Mouse (Mus musculus) embryonic facial prominence, embryonic 11.5 days (tissue): Measurements from ENCODE around the gene Crybb3. TPM values are rescaled to one million over a fixed set of nuclear protein-coding genes. Genes with fewer than 3 reads are reported as not detected.

Source experiments
- ATAC-seq: fragments of 200-750 bp; cut with Nextera tagmentation; replicated peaks from 2 replicates; pipeline ENCODE4 v1.8.0; 2017; ENCODE audit warnings: low read depth; ENCODE audit not compliant: insufficient number of reproducible peaks, low FRiP score, low TSS enrichment
- DNase-seq: peaks from one replicate; pipeline ENCODE4 v3.0.0-alpha.2; 2015; ENCODE audit warnings: low spot score
- H3K27ac ChIP-seq: fragments of 300-500 bp; sonication (generic); replicated peaks from 2 replicates; pipeline ENCODE4 v1.5.1; 2014; ENCODE audit warnings: mild to moderate bottlenecking, low read depth, low read length, control low read depth
- H3K27me3 ChIP-seq: fragments of 300-500 bp; sonication (generic); 2 replicates; pipeline ENCODE4 v1.6.1; 2014; ENCODE audit warnings: mild to moderate bottlenecking, low read length, moderate library complexity, mixed read lengths; ENCODE audit not compliant: control insufficient read depth, insufficient read depth
- H3K36me3 ChIP-seq: fragments of 300-500 bp; sonication (generic); replicated peaks from 2 replicates; pipeline ENCODE4 v1.6.1; 2014; ENCODE audit warnings: low read depth, mild to moderate bottlenecking, low read length, moderate library complexity, mixed read lengths; ENCODE audit not compliant: control insufficient read depth, insufficient read depth
- H3K4me1 ChIP-seq: fragments of 300-500 bp; sonication (generic); 2 replicates; pipeline ENCODE4 v1.6.1; 2014; ENCODE audit warnings: low read length, mixed read lengths; ENCODE audit not compliant: control insufficient read depth, insufficient read depth
- H3K4me2 ChIP-seq: fragments of 300-500 bp; sonication (generic); 2 replicates; pipeline ENCODE4 v1.6.1; 2014; ENCODE audit warnings: low read depth, mild to moderate bottlenecking, control low read depth, low read length, moderate library complexity
- H3K4me3 ChIP-seq: fragments of 300-500 bp; sonication (generic); 2 replicates; pipeline ENCODE4 v1.5.1; 2014; ENCODE audit warnings: low read depth, low read length, control low read depth
- H3K9ac ChIP-seq: fragments of 300-500 bp; sonication (generic); replicated peaks from 2 replicates; pipeline ENCODE4 v1.6.1; 2014; ENCODE audit warnings: mild to moderate bottlenecking, control low read depth, low read length
- H3K9me3 ChIP-seq: fragments of 300-500 bp; sonication (generic); replicated peaks from 2 replicates; pipeline ENCODE4 v1.6.1; 2016; ENCODE audit warnings: mild to moderate bottlenecking, low read length, inconsistent platforms, mixed read lengths; ENCODE audit not compliant: control insufficient read depth
- WGBS: fragments of 180-500 bp; shearing (Covaris S2); extraction: QIAGEN DNeasy Blood & Tissue Kit; methylation state at CpG from one replicate; pipeline ENCODE4 v1.1.7; 2014; 5-methylcytosine and 5-hydroxymethylcytosine counted together
- polyA plus RNA-seq: library from polyadenylated mRNA; unstranded; fragments of >200 nt; fragmentation: Nextera tagmentation; extraction: Ambion mirVana; gene quantifications from 2 replicates; pipeline ENCODE4 v1.2.1, GENCODE M21; 2014

The Crybb3 gene
- polyA plus RNA-seq, 1 experiment from 2014 or later, result 4.0 TPM

- Histone ChIP-seq H3K4me2 (no peak overlapping the region), H3K4me3 (no peak overlapping the region), H3K27ac (no peak overlapping the region), H3K4me1 (no peaks in the 10 kb centered on the region; the same call in 1 of the 2 replicates), H3K27me3 (no peaks in the 10 kb centered on the region), H3K36me3 (no peaks in the 10 kb centered on the region), H3K9ac (no peak overlapping the region), H3K9me3 (no peaks in the 10 kb centered on the region)
- ATAC-seq (peak; percentile 87), DNase-seq (peak; percentile 46)
- WGBS, result 17% methylated on average over 5 of the region's 5 CpGs
Observed at GRCm38 (mm10) chr5:113041567-113042071, 39.8 kb downstream of the Crybb3 start.

- DNase-seq (no peak), ATAC-seq (no peak)
- Histone ChIP-seq H3K27ac (no peak overlapping the region), H3K9me3 (no peaks in the 10 kb centered on the region), H3K4me2 (no peak overlapping the region), H3K36me3 (no peaks in the 10 kb centered on the region), H3K27me3 (no peaks in the 10 kb centered on the region), H3K4me3 (no peak overlapping the region), H3K4me1 (no peaks in the 10 kb centered on the region; the same call in 1 of the 2 replicates), H3K9ac (no peak overlapping the region)
- WGBS, result 90% methylated on average over 6 of the region's 6 CpGs
Observed at GRCm38 (mm10) chr5:113040776-113041175, 40.6 kb downstream of the Crybb3 start.

- no peak for ATAC-seq
- H3K9ac ChIP-seq, result no peak overlapping the region
- no peak overlapping the region for H3K27ac ChIP-seq
- 86% methylated on average over 6 of the region's 6 CpGs for WGBS
- no peaks in the 10 kb centered on the region; the same call in 1 of the 2 replicates for H3K4me1 ChIP-seq
- no peaks in the 10 kb centered on the region for H3K36me3 ChIP-seq
- H3K4me3 ChIP-seq, result no peak overlapping the region
- DNase-seq, result no peak
- no peak overlapping the region for H3K4me2 ChIP-seq
- no peaks in the 10 kb centered on the region for H3K27me3 ChIP-seq
- H3K9me3 ChIP-seq, result no peaks in the 10 kb centered on the region
Observed at GRCm38 (mm10) chr5:113038601-113039000, 42.8 kb downstream of the Crybb3 start.

GRCm38 (mm10) chr5:113035094-113036047 is 46.0 kb downstream of the Crybb3 start:
- no peak overlapping the region for H3K9ac ChIP-seq
- H3K4me1 ChIP-seq, result no peaks in the 10 kb centered on the region
- no peak for ATAC-seq
- no peaks in the 10 kb centered on the region for H3K36me3 ChIP-seq
- no peaks in the 10 kb centered on the region for H3K27me3 ChIP-seq
- peak; percentile 47 for DNase-seq
- H3K4me3 ChIP-seq, result no peak overlapping the region
- no peak overlapping the region for H3K27ac ChIP-seq
- H3K4me2 ChIP-seq, result no peak overlapping the region
- no peaks in the 10 kb centered on the region for H3K9me3 ChIP-seq
- 62% methylated on average over 10 of the region's 10 CpGs for WGBS

- no peak for DNase-seq
- Histone ChIP-seq H3K27ac (no peak overlapping the region), H3K9me3 (no peaks in the 10 kb centered on the region), H3K9ac (no peak overlapping the region), H3K27me3 (no peaks in the 10 kb centered on the region), H3K4me2 (no peak overlapping the region), H3K4me3 (no peak overlapping the region), H3K4me1 (no peaks in the 10 kb centered on the region), H3K36me3 (no peaks in the 10 kb centered on the region)
- WGBS, result 69% methylated on average over 15 of the region's 15 CpGs
- no peak for ATAC-seq
Observed at GRCm38 (mm10) chr5:113031201-113031754, 50.1 kb downstream of the Crybb3 start.

- Histone ChIP-seq H3K9me3 (no peaks in the 10 kb centered on the region), H3K4me2 (no peak overlapping the region), H3K4me1 (no peaks in the 10 kb centered on the region), H3K27ac (no peak overlapping the region), H3K9ac (no peak overlapping the region), H3K27me3 (no peaks in the 10 kb centered on the region), H3K4me3 (no peak overlapping the region), H3K36me3 (no peaks in the 10 kb centered on the region)
- ATAC-seq (no peak), DNase-seq (no peak)
- WGBS, result 72% methylated on average over 3 of the region's 3 CpGs
Observed at GRCm38 (mm10) chr5:113030082-113030481, 51.3 kb downstream of the Crybb3 start.

GRCm38 (mm10) chr5:113026706-113027105 is 54.7 kb downstream of the Crybb3 start:
- Histone ChIP-seq H3K27me3 (no peaks in the 10 kb centered on the region), H3K36me3 (no peaks in the 10 kb centered on the region), H3K9me3 (no peaks in the 10 kb centered on the region), H3K9ac (no peak overlapping the region), H3K27ac (no peak overlapping the region), H3K4me3 (no peak overlapping the region), H3K4me2 (no peak overlapping the region), H3K4me1 (no peaks in the 10 kb centered on the region)
- 83% methylated on average over 5 of the region's 5 CpGs for WGBS
- ATAC-seq (no peak), DNase-seq (no peak)
